Mouse (Mus musculus): ENCODE data around the gene Grb7. TPM values are rescaled to one million over a fixed set of nuclear protein-coding genes. Genes with fewer than 3 reads are reported as not detected.

Grb7 gene
- total and polyA plus RNA-seq, 3 experiments: not detected

DNA sequence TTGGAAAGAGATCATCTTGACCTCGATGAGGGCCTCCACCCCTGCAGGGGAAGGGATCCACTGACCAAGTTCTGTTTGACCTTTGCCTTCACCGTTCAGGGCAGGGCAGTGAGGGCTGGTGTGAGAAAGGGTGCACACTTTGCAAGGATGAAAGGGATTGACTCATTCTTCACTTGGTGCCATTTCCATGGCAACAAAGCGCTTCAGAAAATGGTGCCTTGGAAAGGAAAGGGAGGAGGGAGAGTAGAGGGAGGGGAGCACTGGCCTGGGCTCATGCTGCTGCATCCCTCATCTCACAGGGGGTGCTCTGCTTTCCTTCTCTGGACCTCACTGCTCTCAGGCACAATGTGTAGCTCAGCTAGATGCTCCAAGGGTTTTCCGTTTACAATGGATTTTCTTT, 26.5 kb downstream of the Grb7 start:
- no peaks in the 10 kb centered on the region for H3K4me1 ChIP-seq (ENCODE audit: insufficient read depth, low read depth, low read length)
- DNase-seq (ENCODE audit: low spot score) (no peak), ATAC-seq (ENCODE audit: extremely low read depth, insufficient number of reproducible peaks, low FRiP score, poor library complexity, severe bottlenecking) (no peak)
- H3K36me3 ChIP-seq (replicated peaks): no peaks in the 10 kb centered on the region
- TF ChIP-seq CTCF (IDR thresholded peaks at IDR 0.05; ENCODE audit: low read depth, low read length): no peak
- no peak for TF ChIP-seq POLR2AphosphoS5 (IDR thresholded peaks at IDR 0.05; ENCODE audit: insufficient replicate concordance, low read depth, low read length)
- no peak for TF ChIP-seq GATA2 (IDR thresholded peaks at IDR 0.05; ENCODE audit: borderline replicate concordance, low read depth, low read length)
- TF ChIP-seq TAL1 (conservative IDR thresholded peaks at IDR 0.05; ENCODE audit: low read depth, low read length): no peak
- no peak overlapping the region for H3K4me3 ChIP-seq (ENCODE audit: low read depth, low read length)
- H3K27me3 ChIP-seq (ENCODE audit: insufficient read depth, low read length): peaks cover 37% of the 10 kb centered on the region
- no peaks in the 10 kb centered on the region for H3K9me3 ChIP-seq (replicated peaks)

GRCm38 (mm10) chr11:98473916-98474479, 27.8 kb downstream of the Grb7 start:
- TF ChIP-seq GATA1 (IDR thresholded peaks at IDR 0.05; ENCODE audit: borderline replicate concordance, low read length): no peak
- TF ChIP-seq CTCF (IDR thresholded peaks at IDR 0.05; ENCODE audit: low read depth, low read length): no peak
- no peak for TF ChIP-seq GATA2 (IDR thresholded peaks at IDR 0.05; ENCODE audit: borderline replicate concordance, low read depth, low read length)
- TF ChIP-seq TAL1 (conservative IDR thresholded peaks at IDR 0.05; ENCODE audit: low read depth, low read length): no peak
- TF ChIP-seq POLR2AphosphoS5 (IDR thresholded peaks at IDR 0.05; ENCODE audit: insufficient replicate concordance, low read depth, low read length): no peak
- H3K27me3 ChIP-seq (ENCODE audit: insufficient read depth, low read length): peaks cover 26% of the 10 kb centered on the region
- no peak for ATAC-seq (ENCODE audit: extremely low read depth, insufficient number of reproducible peaks, low FRiP score, poor library complexity, severe bottlenecking)
- no peak for DNase-seq (ENCODE audit: low spot score)
- H3K9me3 ChIP-seq (replicated peaks): no peaks in the 10 kb centered on the region
- no peaks in the 10 kb centered on the region; the same call in 1 of the 2 replicates for H3K4me1 ChIP-seq (ENCODE audit: insufficient read depth, low read depth, low read length)
- no peaks in the 10 kb centered on the region for H3K36me3 ChIP-seq (replicated peaks)
- no peak overlapping the region for H3K4me3 ChIP-seq (ENCODE audit: low read depth, low read length)

DNA sequence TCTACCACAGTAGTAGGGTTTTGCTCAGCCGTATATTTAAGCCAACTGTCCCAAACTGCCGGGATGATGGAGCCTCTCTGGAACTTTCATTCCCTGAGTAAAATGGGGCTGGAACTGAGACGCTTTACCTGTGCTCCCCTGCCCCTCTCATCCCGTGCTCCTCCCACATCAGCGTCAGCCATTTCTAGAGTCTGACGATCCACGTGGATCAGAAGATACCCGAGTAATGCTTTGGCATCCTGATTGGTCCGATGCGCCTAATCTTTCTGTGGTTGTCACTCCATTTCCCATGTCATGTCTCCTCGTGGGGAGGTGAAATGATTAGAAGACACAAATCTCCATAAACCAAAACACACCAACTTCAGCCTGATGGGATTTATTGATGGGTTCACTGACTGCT, 28.8 kb downstream of the Grb7 start:
- ATAC-seq (ENCODE audit: extremely low read depth, insufficient number of reproducible peaks, low FRiP score, poor library complexity, severe bottlenecking): no peak
- Histone ChIP-seq H3K27me3 (ENCODE audit: insufficient read depth, low read length) (peaks cover 19% of the 10 kb centered on the region), H3K9me3 (replicated peaks) (no peaks in the 10 kb centered on the region), H3K4me1 (ENCODE audit: insufficient read depth, low read depth, low read length) (no peaks in the 10 kb centered on the region; the same call in 1 of the 2 replicates), H3K36me3 (replicated peaks) (no peaks in the 10 kb centered on the region), H3K4me3 (ENCODE audit: low read depth, low read length) (no peak overlapping the region)
- DNase-seq (ENCODE audit: low spot score): no peak
- TF ChIP-seq TAL1 (conservative IDR thresholded peaks at IDR 0.05; ENCODE audit: low read depth, low read length) (no peak), GATA1 (IDR thresholded peaks at IDR 0.05; ENCODE audit: borderline replicate concordance, low read length) (no peak), CTCF (IDR thresholded peaks at IDR 0.05; ENCODE audit: low read depth, low read length) (no peak), GATA2 (IDR thresholded peaks at IDR 0.05; ENCODE audit: borderline replicate concordance, low read depth, low read length) (no peak), POLR2AphosphoS5 (IDR thresholded peaks at IDR 0.05; ENCODE audit: insufficient replicate concordance, low read depth, low read length) (no peak)

DNA sequence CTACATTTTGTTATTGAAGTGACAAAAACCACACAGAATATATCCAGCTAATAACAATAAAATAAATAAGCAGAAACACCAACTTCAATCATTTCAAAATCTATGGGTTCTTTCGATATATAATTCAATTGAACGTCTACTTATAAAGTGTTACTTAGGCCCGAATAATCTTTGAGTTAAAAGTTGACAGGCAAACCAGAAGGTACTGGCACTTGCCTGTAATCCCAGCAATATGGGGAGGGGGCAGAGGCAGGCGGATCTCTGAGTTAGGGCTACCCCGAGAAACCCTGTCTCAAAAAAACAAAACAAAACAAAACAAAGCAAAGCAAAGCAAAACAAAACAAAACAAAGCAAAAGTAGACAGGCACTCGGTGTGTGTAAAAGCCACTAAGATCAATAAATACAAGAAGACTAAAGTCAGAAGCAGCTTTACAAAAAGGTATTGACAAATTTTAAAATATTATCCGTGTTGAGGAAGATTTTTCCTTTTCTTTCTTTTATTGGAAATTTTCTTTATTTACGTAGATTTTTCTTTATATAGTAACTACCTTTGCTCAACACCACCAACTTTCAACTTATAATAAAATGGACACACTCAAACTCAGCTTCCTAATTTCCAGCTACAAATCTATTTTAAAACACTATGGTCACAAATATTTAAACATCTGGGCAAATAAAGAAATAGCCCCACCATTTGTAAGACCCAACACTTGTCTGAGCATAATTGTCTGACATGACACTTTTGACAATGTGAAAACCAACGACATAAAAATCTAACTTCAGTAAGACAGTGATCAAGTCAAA, 29.6 kb downstream of the Grb7 start:
- no peak overlapping the region for H3K4me3 ChIP-seq (ENCODE audit: low read depth, low read length)
- no peak for ATAC-seq (ENCODE audit: extremely low read depth, insufficient number of reproducible peaks, low FRiP score, poor library complexity, severe bottlenecking)
- TF ChIP-seq POLR2AphosphoS5 (IDR thresholded peaks at IDR 0.05; ENCODE audit: insufficient replicate concordance, low read depth, low read length) (no peak), CTCF (IDR thresholded peaks at IDR 0.05; ENCODE audit: low read depth, low read length) (no peak), TAL1 (conservative IDR thresholded peaks at IDR 0.05; ENCODE audit: low read depth, low read length) (no peak), GATA1 (IDR thresholded peaks at IDR 0.05; ENCODE audit: borderline replicate concordance, low read length) (no peak)
- peaks cover 13% of the 10 kb centered on the region for H3K27me3 ChIP-seq (ENCODE audit: insufficient read depth, low read length)
- no peak for DNase-seq (ENCODE audit: low spot score)
- H3K9me3 ChIP-seq (replicated peaks): no peaks in the 10 kb centered on the region
- H3K4me1 ChIP-seq (ENCODE audit: insufficient read depth, low read depth, low read length): no peaks in the 10 kb centered on the region; the same call in 1 of the 2 replicates
- no peaks in the 10 kb centered on the region for H3K36me3 ChIP-seq (replicated peaks)

- no peak for ATAC-seq (ENCODE audit: extremely low read depth, insufficient number of reproducible peaks, low FRiP score, poor library complexity, severe bottlenecking)
Measured at GRCm38 (mm10) chr11:98476434-98476807, 30.2 kb downstream of the Grb7 start.

GRCm38 (mm10) chr11:98477011-98477701, 31.0 kb downstream of the Grb7 start:
- Histone ChIP-seq H3K4me3 (ENCODE audit: low read depth, low read length) (no peak overlapping the region), H3K4me1 (ENCODE audit: insufficient read depth, low read depth, low read length) (no peaks in the 10 kb centered on the region; the same call in 1 of the 2 replicates), H3K9me3 (replicated peaks) (no peaks in the 10 kb centered on the region), H3K27me3 (ENCODE audit: insufficient read depth, low read length) (peaks cover 6% of the 10 kb centered on the region), H3K36me3 (replicated peaks) (no peaks in the 10 kb centered on the region)
- no peak for TF ChIP-seq GATA1 (IDR thresholded peaks at IDR 0.05; ENCODE audit: borderline replicate concordance, low read length)
- TF ChIP-seq CTCF (IDR thresholded peaks at IDR 0.05; ENCODE audit: low read depth, low read length): no peak
- no peak for TF ChIP-seq TAL1 (conservative IDR thresholded peaks at IDR 0.05; ENCODE audit: low read depth, low read length)
- no peak for TF ChIP-seq POLR2AphosphoS5 (IDR thresholded peaks at IDR 0.05; ENCODE audit: insufficient replicate concordance, low read depth, low read length)
- DNase-seq (ENCODE audit: low spot score) (no peak), ATAC-seq (ENCODE audit: extremely low read depth, insufficient number of reproducible peaks, low FRiP score, poor library complexity, severe bottlenecking) (no peak)

More at GRCm38 (mm10) chr11:98476434-98476807, 30.2 kb downstream of the Grb7 start:
- Histone ChIP-seq H3K36me3 (replicated peaks) (no peaks in the 10 kb centered on the region), H3K4me1 (ENCODE audit: insufficient read depth, low read depth, low read length) (no peaks in the 10 kb centered on the region; the same call in 1 of the 2 replicates), H3K27me3 (ENCODE audit: insufficient read depth, low read length) (peaks cover 10% of the 10 kb centered on the region), H3K9me3 (replicated peaks) (no peaks in the 10 kb centered on the region), H3K4me3 (ENCODE audit: low read depth, low read length) (no peak overlapping the region)
- TF ChIP-seq GATA2 (IDR thresholded peaks at IDR 0.05; ENCODE audit: borderline replicate concordance, low read depth, low read length) (no peak), POLR2AphosphoS5 (IDR thresholded peaks at IDR 0.05; ENCODE audit: insufficient replicate concordance, low read depth, low read length) (no peak), CTCF (IDR thresholded peaks at IDR 0.05; ENCODE audit: low read depth, low read length) (no peak), TAL1 (conservative IDR thresholded peaks at IDR 0.05; ENCODE audit: low read depth, low read length) (no peak), GATA1 (IDR thresholded peaks at IDR 0.05; ENCODE audit: borderline replicate concordance, low read length) (no peak)
- no peak for DNase-seq (ENCODE audit: low spot score)
